In genomic region chr1:176816728-176817127, GRCm38 (mm10) we compare ENCODE assay signal across 22 mouse cellular contexts. TPM values are rescaled to one million over a fixed set of nuclear protein-coding genes. Genes with fewer than 3 reads are reported as not detected.
A peak's percentile ranks its signal among the peaks of the same experiment; 100 is the strongest.
DNase-seq lines count a peak whose midpoint lies in the region; ATAC-seq and TF ChIP-seq lines count a peak whose summit lies in the region.
"Had no signal": no experiment of that assay in that cellular context is flagged by ENCODE, and none has a peak within 500 bp of the region (broad histone marks: within the 10 kb centered on the region; RNA-seq: fewer than 3 reads in every experiment).

No protein-coding gene starts in this region.

- no peak for TF ChIP-seq POLR2A in bone marrow, adult 2 months (IDR thresholded peaks at IDR 0.05; ENCODE audit: borderline replicate concordance, control insufficient read depth, low read depth, low read length)

- no peaks in the 10 kb centered on the region for H3K36me3 ChIP-seq in macrophage (ENCODE audit: inconsistent target)
- H3K36me3 ChIP-seq in splenic B cell, adult 2 months (ENCODE audit: control insufficient read depth, insufficient read depth, low read length, poor library complexity, severe bottlenecking): no peaks in the 10 kb centered on the region
- H3K36me3 ChIP-seq in kidney, embryonic 14.5 days (ENCODE audit: control insufficient read depth, insufficient read depth, low read length): no peaks in the 10 kb centered on the region
- H3K36me3 ChIP-seq: limb, embryonic 10.5 days; midbrain, embryonic 10.5 days; stomach, embryonic 15.5 days had no signal

- no peaks in the 10 kb centered on the region for H3K9me3 ChIP-seq in kidney, embryonic 14.5 days (ENCODE audit: control insufficient read depth, low read length)
- H3K9me3 ChIP-seq: limb, embryonic 10.5 days; midbrain, embryonic 10.5 days; stomach, embryonic 15.5 days had no signal

- H3K27me3 ChIP-seq in splenic B cell, adult 2 months (ENCODE audit: control insufficient read depth, insufficient read depth, low read length, poor library complexity, severe bottlenecking): no peaks in the 10 kb centered on the region
- H3K27me3 ChIP-seq in kidney, embryonic 14.5 days (ENCODE audit: control insufficient read depth, insufficient read depth, low read length): no peaks in the 10 kb centered on the region
- H3K27me3 ChIP-seq: stomach, embryonic 15.5 days had no signal

- peak; percentile 41 to 46 for DNase-seq in spleen, postnatal 36 days (ENCODE audit: low spot score in 2 of 2)
- DNase-seq in spleen, postnatal 10 days (ENCODE audit: low spot score in 2 of 2): no peak
- DNase-seq in splenic B cell, adult 2 months (ENCODE audit: low read depth, low spot score): peak; percentile 30
- DNase-seq in adrenal gland, adult (ENCODE audit: inconsistent age in 2 of 2, low spot score in 1 of 2): no peak
- DNase-seq: adrenal gland, adult 2 months; cerebellum, adult 8-10 months; cerebellum, postnatal 36 days; heart, postnatal 10 days; layer of hippocampus, adult 9-11 months; thymus, adult 2 months; thymus, postnatal 4 days had no signal

- H3K79me2 ChIP-seq in macrophage (ENCODE audit: inconsistent target): peaks cover 85% of the 10 kb centered on the region

- H3K4me3 ChIP-seq in bone marrow, adult 2 months (replicated peaks; ENCODE audit: control insufficient read depth, low read depth, low read length): no peak overlapping the region
- H3K4me3 ChIP-seq in macrophage (ENCODE audit: inconsistent target): no peak overlapping the region
- no peak overlapping the region for H3K4me3 ChIP-seq in kidney, embryonic 14.5 days (ENCODE audit: low read length)
- H3K4me3 ChIP-seq: left cerebral cortex, adult 2 months; limb, embryonic 10.5 days; midbrain, embryonic 10.5 days; stomach, embryonic 15.5 days had no signal

- H3K27ac ChIP-seq in bone marrow, adult 2 months (ENCODE audit: control insufficient read depth, insufficient read depth, low read depth, low read length, poor library complexity): 0 out of 2 replicates have a peak overlapping the region, but pooled peaks have one; percentile 8
- H3K27ac ChIP-seq in macrophage: peak overlapping the region; percentile 73
- no peak overlapping the region for H3K27ac ChIP-seq in kidney, embryonic 14.5 days (ENCODE audit: low read depth, low read length)
- H3K27ac ChIP-seq: hindbrain, postnatal 0 days; left cerebral cortex, adult 2 months; limb, embryonic 10.5 days; midbrain, embryonic 10.5 days; stomach, embryonic 15.5 days had no signal

- TF ChIP-seq CTCF in bone marrow, adult 2 months (IDR thresholded peaks at IDR 0.05; ENCODE audit: control insufficient read depth, insufficient read depth, low read length): no peak

- ATAC-seq in kidney, embryonic 14.5 days (ENCODE audit: low FRiP score, low TSS enrichment): no peak
- ATAC-seq: forebrain, embryonic 14.5 days; hindbrain, postnatal 0 days; intestine, postnatal 0 days had no signal

- H3K4me1 ChIP-seq in bone marrow, adult 2 months (ENCODE audit: control insufficient read depth, insufficient read depth, low read length): peaks cover 6% of the 10 kb centered on the region
- H3K4me1 ChIP-seq in kidney, embryonic 14.5 days (ENCODE audit: control insufficient read depth, insufficient read depth, low read length): peaks cover 3% of the 10 kb centered on the region; the same call in 1 of the 2 replicates
- H3K4me1 ChIP-seq: stomach, embryonic 15.5 days had no signal

- no peak overlapping the region for H3K4me2 ChIP-seq in kidney, embryonic 14.5 days (replicated peaks; ENCODE audit: low read depth, low read length)
- H3K4me2 ChIP-seq: heart, embryonic 11.5 days; stomach, embryonic 15.5 days had no signal

- 29% methylated on average over 4 of the region's 4 CpGs for WGBS in bone marrow, adult 2 months
- WGBS in macrophage (ENCODE audit: missing documents): 10% methylated on average over 4 of the region's 4 CpGs
- 86% methylated on average over 4 of the region's 4 CpGs for WGBS in kidney, embryonic 14.5 days

- no peak overlapping the region for H3K9ac ChIP-seq in kidney, embryonic 14.5 days (ENCODE audit: low read depth, low read length)
- H3K9ac ChIP-seq: stomach, embryonic 15.5 days had no signal

RNA-seq across cellular contexts. Expression of gene Sdccag8, which starts 2.3 kb away (rescaled TPM):
- polyA plus RNA-seq in bone marrow, adult 2 months (2011; ENCODE audit: insufficient read depth, insufficient read length, low replicate concordance, missing spikeins): 3.8 and 9.2 TPM in 2 replicates
- 100 to 1,000 TPM in 20 of 26 experiments, 10 to 100 TPM in 6; 19.6 to 230 (median 169) TPM for total RNA-seq in macrophage (2018; cell fraction: chromatin; rRNA removed)
- total RNA-seq in macrophage (2018; cell fraction: cytosol; rRNA removed): 10 to 100 TPM; 12.2 to 27.5 (median 20.8) TPM
- 100 to 1,000 TPM in 2 of 26 experiments, 10 to 100 TPM in 24; 12.3 to 130 (median 61.5) TPM for total RNA-seq in macrophage (2018; cell fraction: nucleus; rRNA removed)
- 13.2 to 28.0 TPM (median 16.9 TPM) in 3 replicates for polyA plus RNA-seq in macrophage (2018)
- polyA plus RNA-seq in kidney, embryonic 14.5 days (2014; fragmentation: Nextera tagmentation; extraction: Ambion mirVana): 17.0 and 17.6 TPM in 2 replicates

RNA-seq across cellular contexts. Expression of gene Cep170, which starts 2.9 kb away (rescaled TPM):
- polyA plus RNA-seq in bone marrow, adult 2 months (2011; ENCODE audit: insufficient read depth, insufficient read length, low replicate concordance, missing spikeins): 6.3 and 12.1 TPM in 2 replicates
- total RNA-seq in macrophage (2018; cell fraction: chromatin; rRNA removed): 100 to 1,000 TPM in 21 of 26 experiments, 10 to 100 TPM in 5; 50.2 to 314 (median 236) TPM
- total RNA-seq in macrophage (2018; cell fraction: cytosol; rRNA removed): 10 to 100 TPM; 26.3 to 74.1 (median 57.0) TPM
- 100 to 1,000 TPM in 22 of 26 experiments, 10 to 100 TPM in 4; 47.9 to 313 (median 152) TPM for total RNA-seq in macrophage (2018; cell fraction: nucleus; rRNA removed)
- 31.7 to 45.2 TPM (median 34.6 TPM) in 3 replicates for polyA plus RNA-seq in macrophage (2018)
- 18.8 and 32.2 TPM in 2 replicates for polyA plus RNA-seq in kidney, embryonic 14.5 days (2014; fragmentation: Nextera tagmentation; extraction: Ambion mirVana)

Comparison
In these comparisons a context has a peak if more than half of its experiments do, and no peak if none do; other contexts are left out.
1. DNase-seq: peak in spleen, postnatal 36 days (2 of 2) and splenic B cell, adult 2 months (single experiment); none in spleen, postnatal 10 days (0 of 2) and adrenal gland, adult (0 of 2).